Mouse (Mus musculus): ENCODE measurements at regions not wholly inside any gene's neighbourhood (a gene's known extent, or its start where the extent isn't known, plus 50 kb on each side); places are given as distances from the start of the nearest gene placed in this dataset.

GRCm38 (mm10) chr1:82158466-82158865 is 74.4 kb upstream of the Gm9747 start:
- DNase-seq (ENCODE audit: low read depth, low spot score) = no peak

- no peak for DNase-seq (ENCODE audit: low read depth, low spot score)
These were observed 73.7 kb upstream of the Gm9747 start for GRCm38 (mm10) chr1:82159201-82159600.

- no peak for DNase-seq (ENCODE audit: low read depth, low spot score)
These were observed 70.0 kb upstream of the Gm9747 start for GRCm38 (mm10) chr1:82162926-82163325.

GRCm38 (mm10) chr1:82168158-82168557 is 64.8 kb upstream of the Gm9747 start:
- DNase-seq (ENCODE audit: low read depth, low spot score) = no peak

- no peak for DNase-seq (ENCODE audit: low read depth, low spot score)
These were observed 64.0 kb upstream of the Gm9747 start for GRCm38 (mm10) chr1:82168949-82169348.

GRCm38 (mm10) chr1:82180427-82180826 is 52.5 kb upstream of the Gm9747 start:
- DNase-seq (ENCODE audit: low read depth, low spot score) = no peak

All from retina, postnatal 7 days (tissue).